Mouse (Mus musculus): ENCODE measurements around the gene Sema6d. TPM values are rescaled to one million over a fixed set of nuclear protein-coding genes. Genes with fewer than 3 reads are reported as not detected.

Sema6d gene
- total and polyA plus RNA-seq, 2 experiments from 2014 or later, result 22.6 to 64.8 TPM

DNA sequence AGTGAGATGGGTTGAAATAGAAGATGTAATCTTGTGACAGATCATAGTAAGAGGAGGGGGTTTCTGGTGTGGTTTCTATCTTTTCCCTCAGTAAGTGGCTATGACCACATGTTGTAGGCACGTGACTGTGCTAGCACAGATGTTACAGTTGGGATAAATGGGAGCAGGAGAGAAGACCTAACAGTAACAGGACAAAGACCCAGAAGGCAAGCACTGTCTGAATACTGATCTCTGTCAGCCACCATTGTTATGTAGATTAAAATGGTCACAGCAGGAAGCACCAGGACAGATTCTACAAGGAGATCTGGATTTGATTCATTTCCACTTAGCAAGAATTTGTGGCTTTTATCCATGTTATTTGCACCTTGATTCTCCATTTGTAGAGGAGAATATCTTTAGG, 55.8 kb downstream of the Sema6d start:
- H3K4me2 ChIP-seq (ENCODE audit: low read depth, low read length, poor library complexity, severe bottlenecking), result no peak overlapping the region
- TF ChIP-seq CTCF (IDR thresholded peaks at IDR 0.05), result no peak
- WGBS, result 21% methylated on average over 1 of the region's 1 CpGs

DNA sequence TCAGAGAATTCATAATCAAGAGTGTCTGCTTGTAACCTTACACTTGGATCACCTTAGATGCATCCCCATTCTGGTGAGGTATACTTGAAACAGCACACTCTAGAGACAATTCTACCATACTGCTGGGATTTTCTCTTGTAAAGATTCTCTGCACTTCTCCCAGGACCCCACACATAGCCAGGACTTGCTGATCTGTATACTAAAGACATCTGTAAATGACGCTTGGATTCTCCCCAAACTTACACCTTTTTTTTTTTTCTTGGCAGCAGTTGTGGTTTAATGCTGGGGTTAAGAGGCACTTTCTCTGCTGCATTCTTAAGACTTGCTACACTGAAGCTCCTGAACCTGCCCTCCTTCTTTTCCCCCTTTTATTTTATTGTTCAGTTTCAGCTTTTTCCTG, 68.4 kb downstream of the Sema6d start:
- Histone ChIP-seq H3K27me3 (ENCODE audit: insufficient read depth, low read length) (no peaks in the 10 kb centered on the region), H3K9me3 (ENCODE audit: low read length) (no peaks in the 10 kb centered on the region), H3K4me3 (ENCODE audit: low read depth, low read length) (no peak overlapping the region), H3K4me2 (ENCODE audit: low read depth, low read length, poor library complexity, severe bottlenecking) (no peak overlapping the region), H3K27ac (ENCODE audit: low read depth, low read length) (no peak overlapping the region), H3K4me1 (ENCODE audit: insufficient read depth, low read length) (peaks cover 4% of the 10 kb centered on the region; the same call in 1 of the 2 replicates), H3K36me3 (ENCODE audit: insufficient read depth, low read length) (no peaks in the 10 kb centered on the region), H3K9ac (replicated peaks; ENCODE audit: low read length, poor library complexity, severe bottlenecking) (no peak overlapping the region)
- ATAC-seq (ENCODE audit: low FRiP score), result no peak
- TF ChIP-seq CTCF (IDR thresholded peaks at IDR 0.05), result no peak
- DNase-seq (ENCODE audit: low spot score), result no peak
- 47% methylated on average over 1 of the region's 1 CpGs for WGBS

More for the DNA sequence above, 55.8 kb downstream of the Sema6d start:
- no peak for DNase-seq (ENCODE audit: low spot score)
- Histone ChIP-seq H3K27ac (ENCODE audit: low read depth, low read length) (no peak overlapping the region), H3K4me1 (ENCODE audit: insufficient read depth, low read length) (no peaks in the 10 kb centered on the region), H3K27me3 (ENCODE audit: insufficient read depth, low read length) (no peaks in the 10 kb centered on the region), H3K9ac (replicated peaks; ENCODE audit: low read length, poor library complexity, severe bottlenecking) (no peak overlapping the region), H3K36me3 (ENCODE audit: insufficient read depth, low read length) (no peaks in the 10 kb centered on the region), H3K4me3 (ENCODE audit: low read depth, low read length) (no peak overlapping the region), H3K9me3 (ENCODE audit: low read length) (no peaks in the 10 kb centered on the region)
- no peak for ATAC-seq (ENCODE audit: low FRiP score)

DNA sequence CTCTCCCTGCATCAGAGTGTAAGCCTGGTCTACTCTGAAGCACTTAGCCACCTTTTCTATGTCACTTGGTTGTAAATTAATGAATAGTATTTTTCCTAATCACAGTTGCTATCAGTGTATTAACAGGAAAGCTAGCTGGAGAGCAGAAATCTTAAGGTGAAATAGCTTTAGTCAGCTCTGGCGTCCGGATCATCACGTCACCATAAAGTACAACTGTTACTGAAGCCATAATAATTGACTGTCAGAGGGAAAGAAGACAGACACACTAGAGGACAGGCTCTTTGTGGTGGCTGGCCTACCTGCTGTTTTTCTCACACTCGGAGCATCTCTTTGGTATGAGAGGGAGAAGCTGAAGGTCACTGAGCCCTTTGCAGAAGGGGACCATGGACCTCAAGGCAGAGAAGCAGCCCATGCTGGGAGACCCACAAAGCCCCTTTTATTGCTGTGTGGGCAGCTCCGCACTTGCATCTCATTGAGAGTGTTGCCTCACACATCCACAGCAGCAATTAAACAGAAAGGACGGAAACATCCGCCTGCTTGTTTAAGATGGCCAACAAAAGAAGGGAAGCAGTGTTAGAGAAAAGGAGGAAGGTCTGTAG, 72.3 kb downstream of the Sema6d start:
- DNase-seq (ENCODE audit: low spot score), result peak; percentile 38
- Histone ChIP-seq H3K36me3 (ENCODE audit: insufficient read depth, low read length) (no peaks in the 10 kb centered on the region), H3K4me2 (ENCODE audit: low read depth, low read length, poor library complexity, severe bottlenecking) (no peak overlapping the region), H3K9ac (replicated peaks; ENCODE audit: low read length, poor library complexity, severe bottlenecking) (no peak overlapping the region), H3K4me3 (ENCODE audit: low read depth, low read length) (no peak overlapping the region), H3K27ac (ENCODE audit: low read depth, low read length) (no peak overlapping the region), H3K4me1 (ENCODE audit: insufficient read depth, low read length) (peaks cover 4% of the 10 kb centered on the region; the same call in 1 of the 2 replicates), H3K27me3 (ENCODE audit: insufficient read depth, low read length) (no peaks in the 10 kb centered on the region), H3K9me3 (ENCODE audit: low read length) (no peaks in the 10 kb centered on the region)
- TF ChIP-seq CTCF (IDR thresholded peaks at IDR 0.05), result no peak
- ATAC-seq (ENCODE audit: low FRiP score), result no peak
- 39% methylated on average over 7 of the region's 7 CpGs for WGBS

DNA sequence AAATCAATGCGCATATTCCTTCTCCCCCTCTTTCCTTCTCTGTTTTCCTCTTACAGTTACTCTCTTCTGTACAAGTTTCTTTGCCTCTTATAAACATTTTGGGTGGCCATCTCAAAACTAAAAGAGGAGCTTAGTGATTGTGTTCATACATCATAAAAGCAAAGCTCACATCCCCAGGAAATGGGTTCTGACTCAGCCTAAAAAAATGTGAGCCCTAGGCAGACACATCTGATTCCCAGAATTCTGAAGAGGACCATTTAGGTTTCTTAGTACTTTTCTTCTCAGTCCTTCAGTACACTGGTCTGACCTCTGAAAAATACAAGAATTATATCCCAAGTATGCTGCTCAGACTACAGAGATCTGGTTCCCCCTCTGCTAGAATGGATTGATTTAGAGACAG, 78.6 kb downstream of the Sema6d start:
- 100% methylated on average over 1 of the region's 1 CpGs for WGBS
- Histone ChIP-seq H3K9me3 (ENCODE audit: low read length) (no peaks in the 10 kb centered on the region), H3K27ac (ENCODE audit: low read depth, low read length) (no peak overlapping the region), H3K4me3 (ENCODE audit: low read depth, low read length) (no peak overlapping the region), H3K4me2 (ENCODE audit: low read depth, low read length, poor library complexity, severe bottlenecking) (no peak overlapping the region), H3K36me3 (ENCODE audit: insufficient read depth, low read length) (no peaks in the 10 kb centered on the region), H3K9ac (replicated peaks; ENCODE audit: low read length, poor library complexity, severe bottlenecking) (no peak overlapping the region), H3K4me1 (ENCODE audit: insufficient read depth, low read length) (no peaks in the 10 kb centered on the region), H3K27me3 (ENCODE audit: insufficient read depth, low read length) (no peaks in the 10 kb centered on the region)
- DNase-seq (ENCODE audit: low spot score) (no peak), ATAC-seq (ENCODE audit: low FRiP score) (no peak)
- TF ChIP-seq CTCF (IDR thresholded peaks at IDR 0.05), result no peak

DNA sequence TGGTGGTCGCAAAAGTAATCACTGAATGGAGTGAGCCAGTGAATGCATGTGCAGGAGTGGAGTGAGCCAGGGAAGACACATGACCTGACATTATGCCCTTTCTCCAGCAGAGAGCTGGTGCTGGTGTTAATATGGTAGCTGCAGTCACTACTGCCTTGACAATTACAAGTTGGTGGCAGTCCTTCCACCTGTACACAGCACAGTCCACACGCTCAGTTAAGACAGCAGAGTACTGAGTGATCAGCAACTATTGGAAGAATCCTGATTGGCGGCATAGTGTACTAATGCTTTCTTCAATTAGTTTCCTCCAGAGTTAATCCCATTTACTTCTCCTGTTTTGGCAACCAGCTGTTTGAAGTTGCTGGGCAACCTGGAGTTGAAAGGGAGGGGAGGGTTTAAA, 81.9 kb downstream of the Sema6d start:
- DNase-seq (ENCODE audit: low spot score), result peak; percentile 28
- no peaks in the 10 kb centered on the region for H3K4me1 ChIP-seq (ENCODE audit: insufficient read depth, low read length)
- no peaks in the 10 kb centered on the region for H3K9me3 ChIP-seq (ENCODE audit: low read length)
- H3K9ac ChIP-seq (replicated peaks; ENCODE audit: low read length, poor library complexity, severe bottlenecking), result no peak overlapping the region
- ATAC-seq (ENCODE audit: low FRiP score), result no peak
- WGBS, result 38% methylated on average over 3 of the region's 3 CpGs
- no peaks in the 10 kb centered on the region for H3K36me3 ChIP-seq (ENCODE audit: insufficient read depth, low read length)
- H3K4me2 ChIP-seq (ENCODE audit: low read depth, low read length, poor library complexity, severe bottlenecking), result no peak overlapping the region
- no peak overlapping the region for H3K27ac ChIP-seq (ENCODE audit: low read depth, low read length)
- TF ChIP-seq CTCF (IDR thresholded peaks at IDR 0.05), result no peak
- no peak overlapping the region for H3K4me3 ChIP-seq (ENCODE audit: low read depth, low read length)
- no peaks in the 10 kb centered on the region for H3K27me3 ChIP-seq (ENCODE audit: insufficient read depth, low read length)

DNA sequence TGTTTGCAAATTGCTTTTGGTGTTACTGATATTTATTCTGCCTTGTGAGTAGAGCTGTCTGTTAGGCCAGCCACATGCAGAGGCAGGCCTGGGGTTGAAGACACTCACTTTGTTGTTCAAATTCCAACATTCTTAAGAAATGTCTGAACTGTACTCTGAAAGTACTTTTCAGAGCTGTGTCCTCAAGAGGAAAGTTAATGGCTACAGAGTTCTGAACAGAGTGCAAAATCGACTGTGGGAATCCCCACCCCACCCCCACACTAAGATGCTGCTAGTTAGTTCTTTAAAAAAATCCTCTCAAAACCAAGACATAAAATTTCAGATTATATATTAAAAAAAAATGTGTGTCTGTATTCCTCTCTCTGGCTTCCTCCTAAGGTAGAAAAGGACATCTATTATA, 86.5 kb downstream of the Sema6d start:
- Histone ChIP-seq H3K4me2 (ENCODE audit: low read depth, low read length, poor library complexity, severe bottlenecking) (no peak overlapping the region), H3K36me3 (ENCODE audit: insufficient read depth, low read length) (no peaks in the 10 kb centered on the region), H3K27me3 (ENCODE audit: insufficient read depth, low read length) (no peaks in the 10 kb centered on the region), H3K9ac (replicated peaks; ENCODE audit: low read length, poor library complexity, severe bottlenecking) (no peak overlapping the region), H3K4me3 (ENCODE audit: low read depth, low read length) (no peak overlapping the region), H3K4me1 (ENCODE audit: insufficient read depth, low read length) (no peaks in the 10 kb centered on the region), H3K27ac (ENCODE audit: low read depth, low read length) (peak overlapping the region; percentile 8; the same call in 1 of the 2 replicates), H3K9me3 (ENCODE audit: low read length) (no peaks in the 10 kb centered on the region)
- DNase-seq (ENCODE audit: low spot score), result peak; percentile 26
- WGBS, result 33% methylated on average over 1 of the region's 1 CpGs
- no peak for TF ChIP-seq CTCF (IDR thresholded peaks at IDR 0.05)
- ATAC-seq (ENCODE audit: low FRiP score), result no peak

All from midbrain, postnatal 0 days (tissue).